Mouse (Mus musculus): Measurements from ENCODE around the gene Cyp4f40. TPM values are rescaled to one million over a fixed set of nuclear protein-coding genes. Genes with fewer than 3 reads are reported as not detected.
"Not testable (repeated sequence)": the region's sequence is repeated elsewhere in the genome, so short reads cannot be mapped to it uniquely, and the experiment has no call there.

The Cyp4f40 gene
- not detected for polyA plus RNA-seq (2021)

- ATAC-seq, result no peak
- POLR2A ChIA-PET, result interaction anchor here (1.0 kb wide), 1 partner anchor 155 kb away, joined by 3 read pairs; no protein-coding TSS in a partner anchor
- in situ Hi-C loops (cut with MboI; ENCODE audit: low pct_unique_long_range_greater_than_20kb), result no loop called here
- H3K27me3 ChIP-seq, result peaks cover 12% of the 10 kb centered on the region
- no peak for TF ChIP-seq CTCF (IDR thresholded peaks at IDR 0.05)
- CTCF ChIA-PET, result interaction anchor here (0.8 to 0.9 kb wide), 2 partner anchors 19 to 22 kb away, joined by 3 read pairs; no protein-coding TSS in a partner anchor
- no peak for DNase-seq (ENCODE audit: low read depth, low spot score)
Observed at GRCm38 (mm10) chr17:32658712-32659111, at the start of gene Cyp4f40. Gene Cyp4f40, plus strand, starts transcription at chr17:32658900.

- DNase-seq (ENCODE audit: low read depth, low spot score); ATAC-seq; CTCF ChIA-PET; in situ Hi-C loops (cut with MboI; ENCODE audit: low pct_unique_long_range_greater_than_20kb); POLR2A ChIA-PET: not testable (repeated sequence)
- peaks cover 12% of the 10 kb centered on the region for H3K27me3 ChIP-seq
Observed at GRCm38 (mm10) chr17:32610231-32610630, 48.5 kb upstream of the Cyp4f40 start.

- CTCF ChIA-PET, result no interaction called here
- in situ Hi-C loops (cut with MboI; ENCODE audit: low pct_unique_long_range_greater_than_20kb), result no loop called here
- ATAC-seq, result no peak
Observed at GRCm38 (mm10) chr17:32610896-32611295, 47.8 kb upstream of the Cyp4f40 start.

GRCm38 (mm10) chr17:32612417-32612816 is 46.3 kb upstream of the Cyp4f40 start:
- DNase-seq (ENCODE audit: low read depth, low spot score) (no peak), ATAC-seq (no peak)
- in situ Hi-C loops (cut with MboI; ENCODE audit: low pct_unique_long_range_greater_than_20kb), result no loop called here
- POLR2A ChIA-PET, result no interaction called here
- H3K27me3 ChIP-seq, result peaks cover 6% of the 10 kb centered on the region
- no peak for TF ChIP-seq CTCF (IDR thresholded peaks at IDR 0.05)
- CTCF ChIA-PET, result no interaction called here

More at GRCm38 (mm10) chr17:32610896-32611295, 47.8 kb upstream of the Cyp4f40 start:
- TF ChIP-seq CTCF (IDR thresholded peaks at IDR 0.05), result no peak
- DNase-seq (ENCODE audit: low read depth, low spot score), result no peak
- POLR2A ChIA-PET, result interaction anchor here (0.6 kb wide), 1 partner anchor 101 kb away, joined by 3 read pairs; no protein-coding TSS in a partner anchor
- H3K27me3 ChIP-seq, result peaks cover 9% of the 10 kb centered on the region

- ChIA-PET POLR2A (no interaction called here), CTCF (no interaction called here)
- no peak for TF ChIP-seq CTCF (IDR thresholded peaks at IDR 0.05)
- in situ Hi-C loops (cut with MboI; ENCODE audit: low pct_unique_long_range_greater_than_20kb), result no loop called here
- no peak for ATAC-seq
- no peak for DNase-seq (ENCODE audit: low read depth, low spot score)
- H3K27me3 ChIP-seq, result peaks cover 4% of the 10 kb centered on the region
Observed at GRCm38 (mm10) chr17:32617252-32617651, 41.4 kb upstream of the Cyp4f40 start.

- H3K27me3 ChIP-seq; POLR2A ChIA-PET; CTCF ChIA-PET; DNase-seq (ENCODE audit: low read depth, low spot score): not testable (repeated sequence)
- peak; percentile 26 for ATAC-seq
- in situ Hi-C loops (cut with MboI; ENCODE audit: low pct_unique_long_range_greater_than_20kb), result loop anchor here (5.0 kb wide), 1 partner anchor 84 kb away; the partner anchor contains the start of gene Cyp4f16
Observed at GRCm38 (mm10) chr17:32621018-32621417, 37.7 kb upstream of the Cyp4f40 start, which contains the start of gene Cyp4f37. Gene Cyp4f37, plus strand, starts transcription at chr17:32621309.

- ATAC-seq; CTCF ChIA-PET; DNase-seq (ENCODE audit: low read depth, low spot score); POLR2A ChIA-PET; H3K27me3 ChIP-seq; in situ Hi-C loops (cut with MboI; ENCODE audit: low pct_unique_long_range_greater_than_20kb): not testable (repeated sequence)
Observed at GRCm38 (mm10) chr17:32629726-32630125, 29.0 kb upstream of the Cyp4f40 start.

GRCm38 (mm10) chr17:32631936-32632335 is 26.8 kb upstream of the Cyp4f40 start:
- H3K27me3 ChIP-seq, result peaks cover 13% of the 10 kb centered on the region
- in situ Hi-C loops (cut with MboI; ENCODE audit: low pct_unique_long_range_greater_than_20kb), result no loop called here
- TF ChIP-seq CTCF (IDR thresholded peaks at IDR 0.05), result no peak
- DNase-seq (ENCODE audit: low read depth, low spot score) (no peak), ATAC-seq (no peak)
- ChIA-PET CTCF (no interaction called here), POLR2A (no interaction called here)

- H3K27me3 ChIP-seq, result peaks cover 17% of the 10 kb centered on the region
- DNase-seq (ENCODE audit: low read depth, low spot score); in situ Hi-C loops (cut with MboI; ENCODE audit: low pct_unique_long_range_greater_than_20kb); POLR2A ChIA-PET; CTCF ChIA-PET; ATAC-seq: not testable (repeated sequence)
Observed at GRCm38 (mm10) chr17:32634242-32634971, 24.3 kb upstream of the Cyp4f40 start.

- no peak for DNase-seq (ENCODE audit: low read depth, low spot score)
- ATAC-seq, result peak; percentile 57
- ChIA-PET CTCF (no interaction called here), POLR2A (no interaction called here)
- in situ Hi-C loops (cut with MboI; ENCODE audit: low pct_unique_long_range_greater_than_20kb), result no loop called here
- peaks cover 17% of the 10 kb centered on the region for H3K27me3 ChIP-seq
- TF ChIP-seq CTCF (IDR thresholded peaks at IDR 0.05), result peak; percentile 96
Observed at GRCm38 (mm10) chr17:32634972-32635314, 23.8 kb upstream of the Cyp4f40 start.

- in situ Hi-C loops (cut with MboI; ENCODE audit: low pct_unique_long_range_greater_than_20kb), result no loop called here
- ChIA-PET POLR2A (no interaction called here), CTCF (interaction anchor here (2.2 kb wide), 1 partner anchor 44 kb away, joined by 5 read pairs; no protein-coding TSS in a partner anchor)
- ATAC-seq (no peak), DNase-seq (ENCODE audit: low read depth, low spot score) (no peak)
- peaks cover 17% of the 10 kb centered on the region for H3K27me3 ChIP-seq
- no peak for TF ChIP-seq CTCF (IDR thresholded peaks at IDR 0.05)
Observed at GRCm38 (mm10) chr17:32636341-32636740, 22.4 kb upstream of the Cyp4f40 start.
